Mouse (Mus musculus) lung, embryonic 16.5 days (tissue): ENCODE results near the gene Rora. TPM values are rescaled to one million over a fixed set of nuclear protein-coding genes. Genes with fewer than 3 reads are reported as not detected.

Experiments used
- ATAC-seq: fragments of 200-750 bp; cut with Nextera tagmentation; 2 replicates; pipeline ENCODE4 v1.8.0; 2017; ENCODE audit warnings: low read depth, mild to moderate bottlenecking, moderate library complexity
- H3K27ac ChIP-seq: fragments of 300-500 bp; sonication (generic); 2 replicates; pipeline ENCODE4 v1.5.1; 2014; ENCODE audit warnings: mild to moderate bottlenecking, control low read depth, low read length
- H3K27me3 ChIP-seq: fragments of 300-500 bp; sonication (generic); 2 replicates; pipeline ENCODE4 v1.6.1; 2014; ENCODE audit warnings: low read depth, low read length, mixed read lengths; ENCODE audit not compliant: control insufficient read depth, insufficient read depth
- H3K36me3 ChIP-seq: fragments of 300-500 bp; sonication (generic); 2 replicates; pipeline ENCODE4 v1.6.1; 2014; ENCODE audit warnings: low read length; ENCODE audit not compliant: control insufficient read depth, insufficient read depth
- H3K4me1 ChIP-seq: fragments of 300-500 bp; sonication (generic); replicated peaks from 2 replicates; pipeline ENCODE4 v1.6.1; 2014; ENCODE audit warnings: low read length, mixed read lengths; ENCODE audit not compliant: control insufficient read depth, insufficient read depth
- H3K4me2 ChIP-seq: fragments of 300-500 bp; sonication (generic); 2 replicates; pipeline ENCODE4 v1.6.1; 2014; ENCODE audit warnings: low read depth, low read length, control low read depth
- H3K4me3 ChIP-seq: fragments of 300-500 bp; sonication (generic); 2 replicates; pipeline ENCODE4 v1.5.1; 2014; ENCODE audit warnings: mild to moderate bottlenecking, low read length, control low read depth
- H3K9ac ChIP-seq: fragments of 300-500 bp; sonication (generic); 2 replicates; pipeline ENCODE4 v1.6.1; 2014; ENCODE audit warnings: low read length, control low read depth
- H3K9me3 ChIP-seq: fragments of 300-500 bp; sonication (generic); 2 replicates; pipeline ENCODE4 v1.6.1; 2016; ENCODE audit warnings: low read length; ENCODE audit not compliant: control insufficient read depth
- WGBS: fragments of 180-500 bp; shearing (Covaris S2); extraction: QIAGEN DNeasy Blood & Tissue Kit; methylation state at CpG from one replicate; pipeline ENCODE4 v1.1.7; 2014; 5-methylcytosine and 5-hydroxymethylcytosine counted together
- polyA plus RNA-seq: library from polyadenylated mRNA; unstranded; fragments of >200 nt; fragmentation: Nextera tagmentation; extraction: Ambion mirVana; gene quantifications from 2 replicates; pipeline ENCODE4 v1.2.1, GENCODE M21; 2015

Rora gene
- polyA plus RNA-seq, 1 experiment from 2014 or later, result 8.4 TPM

DNA sequence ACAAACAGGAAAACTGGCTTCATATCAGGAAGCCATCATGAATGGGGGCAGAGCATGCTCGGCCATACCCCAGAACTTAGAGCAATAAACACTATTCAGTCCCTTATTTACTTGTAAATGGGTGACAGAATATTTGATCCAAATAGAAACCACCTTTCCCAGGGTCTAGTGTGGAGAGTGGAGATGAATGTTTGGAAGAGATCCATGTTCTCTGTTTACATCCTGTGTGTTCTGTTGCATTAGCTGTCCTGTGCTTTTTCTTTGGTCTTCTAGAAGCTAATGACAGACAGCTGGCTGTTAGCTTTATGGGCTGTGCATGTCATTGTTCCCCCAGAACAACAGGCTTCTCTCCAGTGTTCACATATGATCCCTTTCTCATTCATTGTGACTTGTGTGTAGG is 731.3 kb downstream of the Rora start:
- H3K4me2 ChIP-seq, result no peak overlapping the region
- no peak overlapping the region for H3K4me3 ChIP-seq
- no peaks in the 10 kb centered on the region for H3K9me3 ChIP-seq
- H3K4me1 ChIP-seq, result peaks cover 6% of the 10 kb centered on the region; the same call in 1 of the 2 replicates
- H3K36me3 ChIP-seq, result no peaks in the 10 kb centered on the region
- 50% methylated on average over 1 of the region's 1 CpGs for whole genome bisulfite sequencing
- peak overlapping the region; percentile 51 for H3K27ac ChIP-seq
- ATAC-seq, result peak; percentile 93
- no peak overlapping the region for H3K9ac ChIP-seq
- no peaks in the 10 kb centered on the region for H3K27me3 ChIP-seq

DNA sequence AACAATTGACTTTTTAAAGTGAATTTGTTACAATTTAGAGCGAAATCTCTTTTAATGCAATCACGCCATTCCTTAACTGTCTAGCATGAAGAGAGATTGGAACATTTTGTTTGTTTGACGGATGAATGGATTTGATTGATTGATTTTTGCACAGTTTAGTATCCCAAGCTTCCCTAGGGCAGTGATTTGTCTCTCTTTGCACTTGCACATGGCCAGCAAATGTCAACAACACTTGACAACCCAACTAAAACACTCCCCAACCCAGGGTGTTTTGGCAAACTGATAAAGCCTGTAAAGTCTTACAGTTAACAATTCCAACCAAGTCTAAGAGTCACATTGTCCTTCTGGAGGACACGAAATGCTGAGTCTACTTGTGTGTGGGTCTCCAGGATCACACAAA is 733.7 kb downstream of the Rora start:
- 50% methylated on average over 4 of the region's 4 CpGs for WGBS
- no peak overlapping the region for H3K27ac ChIP-seq
- no peak overlapping the region for H3K4me3 ChIP-seq
- H3K9ac ChIP-seq, result no peak overlapping the region
- H3K9me3 ChIP-seq, result no peaks in the 10 kb centered on the region
- H3K4me2 ChIP-seq, result no peak overlapping the region
- no peaks in the 10 kb centered on the region for H3K36me3 ChIP-seq
- 0 out of 2 replicates have a peak, but pooled peaks have one; percentile 8 for ATAC-seq
- H3K27me3 ChIP-seq, result no peaks in the 10 kb centered on the region
- H3K4me1 ChIP-seq, result peaks cover 6% of the 10 kb centered on the region; the same call in 1 of the 2 replicates

DNA sequence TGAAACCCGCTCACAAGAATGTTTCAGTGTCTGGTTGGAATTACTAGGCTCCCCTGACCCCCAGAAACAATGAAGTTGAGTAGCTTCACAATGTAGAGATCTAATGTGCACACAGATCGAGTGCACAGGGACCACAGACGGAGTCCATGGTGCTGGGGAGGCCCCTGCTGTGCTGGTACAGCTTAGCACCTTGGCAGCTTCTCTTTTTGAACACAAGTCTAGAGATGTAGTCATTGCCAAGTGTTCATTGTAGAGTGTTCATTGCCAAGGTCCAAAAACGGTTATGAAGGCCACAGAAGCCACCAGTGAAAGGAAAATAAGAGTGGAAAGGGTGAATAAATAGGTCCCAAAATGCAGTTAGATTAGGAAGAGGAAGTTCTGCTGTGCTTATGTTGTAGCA is 737.0 kb downstream of the Rora start:
- no peak overlapping the region for H3K4me2 ChIP-seq
- no peaks in the 10 kb centered on the region for H3K9me3 ChIP-seq
- 74% methylated on average over 4 of the region's 4 CpGs for WGBS
- 0 out of 2 replicates have a peak, but pooled peaks cover 2% of the 10 kb centered on the region for H3K4me1 ChIP-seq
- no peak overlapping the region for H3K27ac ChIP-seq
- H3K4me3 ChIP-seq, result no peak overlapping the region
- H3K36me3 ChIP-seq, result no peaks in the 10 kb centered on the region
- no peak for ATAC-seq
- H3K9ac ChIP-seq, result no peak overlapping the region
- H3K27me3 ChIP-seq, result no peaks in the 10 kb centered on the region

DNA sequence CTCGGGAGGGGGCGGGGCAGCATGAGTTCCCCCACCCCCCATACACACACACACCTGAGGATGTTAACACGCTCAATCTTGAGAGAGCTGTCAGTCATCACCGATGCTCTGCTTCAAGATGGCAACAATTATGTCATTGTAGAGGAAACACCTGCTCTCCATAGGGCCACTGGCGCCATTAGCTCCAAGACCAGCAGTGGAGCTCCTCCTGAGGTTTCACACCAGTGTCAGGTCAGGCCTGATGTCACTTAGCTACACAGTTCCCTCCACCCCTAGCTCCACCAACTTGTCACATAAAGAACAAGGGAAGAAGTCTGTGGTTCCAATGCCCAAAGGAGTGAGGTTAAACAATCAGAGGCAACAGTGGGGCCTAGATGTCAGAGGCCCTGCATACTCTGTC is 740.6 kb downstream of the Rora start:
- Histone ChIP-seq H3K4me2 (no peak overlapping the region), H3K27ac (no peak overlapping the region), H3K36me3 (no peaks in the 10 kb centered on the region), H3K4me1 (peaks cover 3% of the 10 kb centered on the region; the same call in 1 of the 2 replicates), H3K27me3 (no peaks in the 10 kb centered on the region), H3K9ac (no peak overlapping the region), H3K9me3 (no peaks in the 10 kb centered on the region), H3K4me3 (no peak overlapping the region)
- no peak for ATAC-seq
- WGBS, result 77% methylated on average over 5 of the region's 5 CpGs

DNA sequence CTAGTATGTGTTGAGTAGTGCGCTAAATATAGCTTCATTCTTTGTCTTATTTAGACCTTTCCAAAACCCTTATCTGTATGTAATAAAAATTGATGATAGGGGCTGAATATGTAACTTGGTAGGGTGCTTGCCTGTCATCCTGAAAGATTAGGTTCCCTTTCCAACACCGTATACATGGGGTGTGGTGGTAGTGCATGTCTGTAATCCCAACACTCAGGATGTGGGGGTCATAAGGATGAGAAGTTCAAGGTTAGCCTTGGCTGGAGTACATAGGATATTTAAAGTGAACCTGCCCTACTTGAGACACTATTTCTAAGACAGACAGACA is 743.8 kb downstream of the Rora start:
- Histone ChIP-seq H3K27ac (peak overlapping the region; percentile 94), H3K9me3 (no peaks in the 10 kb centered on the region), H3K4me2 (peak overlapping the region; percentile 63), H3K36me3 (no peaks in the 10 kb centered on the region), H3K4me1 (peaks cover 5% of the 10 kb centered on the region; the same call in 1 of the 2 replicates), H3K9ac (peak overlapping the region; percentile 98), H3K4me3 (peak overlapping the region; percentile 81), H3K27me3 (no peaks in the 10 kb centered on the region)
- ATAC-seq, result peak; percentile 37
- WGBS, result 40% methylated on average over 2 of the region's 2 CpGs

DNA sequence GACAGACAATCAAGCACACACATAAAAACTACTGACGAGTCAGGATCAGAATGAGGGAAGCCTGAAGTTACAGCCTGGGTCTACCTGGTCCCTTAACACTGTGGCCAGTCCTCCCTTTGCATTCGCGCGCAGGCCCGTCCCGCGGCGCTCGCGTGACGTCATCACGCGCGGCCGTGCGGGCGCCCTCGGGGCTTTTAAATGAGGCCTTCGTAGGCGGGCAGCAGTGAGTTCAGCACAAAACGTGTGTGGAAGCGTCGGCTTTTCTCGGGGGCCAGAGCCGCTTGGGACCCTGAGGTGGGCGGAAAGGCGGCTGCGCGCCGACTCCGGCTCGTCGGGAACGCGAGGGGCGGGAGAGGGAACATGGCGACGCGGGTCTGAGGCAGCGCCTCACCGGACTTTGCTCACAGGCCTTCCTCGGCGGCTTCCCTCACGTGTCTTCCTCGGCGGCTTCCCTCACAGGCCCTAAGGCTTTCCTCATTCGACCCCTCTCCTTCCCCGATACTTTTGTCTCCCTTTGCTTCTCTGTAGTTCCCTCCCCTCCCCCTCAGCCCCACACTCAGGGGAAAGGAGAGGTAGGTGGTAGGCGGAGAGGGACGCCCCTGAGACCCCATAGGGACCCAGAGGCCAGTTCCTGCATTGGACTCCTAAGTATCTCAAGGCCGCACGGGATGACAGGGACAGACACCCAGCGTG is 744.3 kb downstream of the Rora start, which contains the start of gene Ice2:
Gene Ice2 (plus strand): TSS at position 147 of the 693 bp plus-strand sequence.
- peak within 1 kb of the TSS; percentile 81 for H3K4me3 ChIP-seq
- peak within 1 kb of the TSS; percentile 63 for H3K4me2 ChIP-seq
- no peaks in the 10 kb centered on the region for H3K27me3 ChIP-seq
- no peaks in the 10 kb centered on the region for H3K36me3 ChIP-seq
- H3K9ac ChIP-seq, result peak within 1 kb of the TSS; percentile 98
- no peaks in the 10 kb centered on the region for H3K9me3 ChIP-seq
- peak; percentile 89 for ATAC-seq
- WGBS, result under 1% methylated on average over 53 of the region's 53 CpGs
- H3K27ac ChIP-seq, result peak within 1 kb of the TSS; percentile 94
- peaks cover 5% of the 10 kb centered on the region; the same call in 1 of the 2 replicates for H3K4me1 ChIP-seq

DNA sequence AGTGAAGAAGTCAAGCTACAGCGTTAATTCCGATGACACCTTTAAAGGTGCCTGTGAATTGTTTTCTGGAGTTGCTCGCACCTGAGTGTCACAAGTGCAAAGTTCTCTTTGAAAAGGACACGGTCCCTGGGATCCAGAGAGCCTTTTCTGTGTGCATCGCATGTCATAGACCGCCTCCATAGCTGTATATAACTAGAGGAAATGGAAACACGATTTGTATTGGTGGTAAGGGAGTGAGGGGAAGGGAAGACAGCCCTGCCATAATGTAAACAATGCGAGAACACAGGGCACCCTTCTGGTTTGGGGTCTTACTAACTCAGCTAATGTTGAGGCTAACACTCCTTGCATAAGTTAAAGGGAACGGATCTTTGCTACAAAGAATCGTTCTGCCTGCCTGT is 744.9 kb downstream of the Rora start:
- H3K9ac ChIP-seq, result peak overlapping the region; percentile 98
- no peaks in the 10 kb centered on the region for H3K9me3 ChIP-seq
- H3K4me2 ChIP-seq, result peak overlapping the region; percentile 63
- WGBS, result 7% methylated on average over 10 of the region's 10 CpGs
- no peaks in the 10 kb centered on the region for H3K36me3 ChIP-seq
- peaks cover 5% of the 10 kb centered on the region; the same call in 1 of the 2 replicates for H3K4me1 ChIP-seq
- H3K27ac ChIP-seq, result peak overlapping the region; percentile 94
- peak; percentile 66 for ATAC-seq
- H3K27me3 ChIP-seq, result no peaks in the 10 kb centered on the region
- peak overlapping the region; percentile 81 for H3K4me3 ChIP-seq

DNA sequence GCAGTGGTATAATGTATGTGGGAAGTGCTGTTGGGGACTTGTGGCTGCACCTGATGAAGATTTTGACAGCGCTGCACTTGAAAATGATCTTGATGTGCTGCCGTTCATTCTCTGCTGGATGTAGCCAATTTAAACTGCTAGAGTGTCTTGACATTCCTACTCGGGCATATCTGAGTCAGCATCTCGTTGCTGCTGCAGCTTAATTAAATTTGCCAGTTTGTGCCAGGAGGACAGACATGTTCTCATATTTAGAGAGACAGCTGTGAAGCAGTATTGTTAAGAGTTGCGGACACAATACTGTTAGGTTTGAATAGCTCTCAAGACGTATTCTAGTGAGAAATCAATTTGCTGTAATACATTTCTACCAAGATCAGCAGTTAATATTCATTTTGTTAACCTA is 751.1 kb downstream of the Rora start:
- Histone ChIP-seq H3K4me3 (no peak overlapping the region), H3K27me3 (no peaks in the 10 kb centered on the region), H3K9ac (no peak overlapping the region), H3K36me3 (no peaks in the 10 kb centered on the region; the same call in 1 of the 2 replicates), H3K27ac (no peak overlapping the region), H3K9me3 (no peaks in the 10 kb centered on the region), H3K4me2 (no peak overlapping the region), H3K4me1 (no peaks in the 10 kb centered on the region)
- 80% methylated on average over 6 of the region's 6 CpGs for WGBS
- ATAC-seq, result no peak

DNA sequence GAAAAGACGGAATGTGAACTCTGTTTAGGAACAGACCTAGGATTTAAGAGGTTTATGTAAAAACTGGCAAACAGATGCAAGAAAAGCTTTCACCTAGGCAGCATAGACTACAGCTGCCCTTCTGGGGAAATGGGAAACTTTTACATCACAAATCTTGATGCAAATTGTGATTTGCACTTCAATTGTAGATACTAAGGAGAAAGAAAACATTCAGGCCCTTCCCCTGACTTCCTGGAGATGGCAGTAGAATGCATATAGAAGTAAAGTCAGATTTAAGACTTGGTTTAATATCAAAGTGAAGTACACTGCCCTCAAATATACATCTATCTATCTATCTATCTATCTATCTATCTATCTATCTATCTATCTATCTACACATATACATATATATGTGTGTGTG is 765.9 kb downstream of the Rora start:
- H3K27me3 ChIP-seq, result no peaks in the 10 kb centered on the region
- H3K9ac ChIP-seq, result no peak overlapping the region
- H3K4me2 ChIP-seq, result no peak overlapping the region
- no peak overlapping the region for H3K4me3 ChIP-seq
- no peak for ATAC-seq
- no peaks in the 10 kb centered on the region for H3K4me1 ChIP-seq
- WGBS, result 92% methylated on average over 1 of the region's 1 CpGs
- H3K27ac ChIP-seq, result no peak overlapping the region
- no peaks in the 10 kb centered on the region for H3K9me3 ChIP-seq
- H3K36me3 ChIP-seq, result peaks cover 16% of the 10 kb centered on the region
